Mouse (Mus musculus): Measurements from ENCODE around the gene Nckap5. TPM values are rescaled to one million over a fixed set of nuclear protein-coding genes. Genes with fewer than 3 reads are reported as not detected.

Gene Nckap5
- total and polyA plus RNA-seq, 3 experiments: not detected

GRCm38 (mm10) chr1:126676769-126677168 is 153.8 kb downstream of the Nckap5 start:
- Histone ChIP-seq H3K4me1 (ENCODE audit: control insufficient read depth in 1 of 2, insufficient read depth in 2 of 2, low read length in 2 of 2) (no peaks in the 10 kb centered on the region), H3K4me3 (ENCODE audit: control insufficient read depth in 1 of 2, insufficient read depth in 1 of 2, low read depth in 2 of 2, low read length in 2 of 2) (no peak overlapping the region)

GRCm38 (mm10) chr1:126675142-126675541 is 155.5 kb downstream of the Nckap5 start:
- no peak overlapping the region for H3K27ac ChIP-seq (ENCODE audit: control insufficient read depth, low read depth, low read length)
- no peaks in the 10 kb centered on the region for H3K36me3 ChIP-seq (ENCODE audit: control insufficient read depth in 1 of 2, insufficient read depth in 2 of 2, low read length in 2 of 2)
- H3K4me3 ChIP-seq (ENCODE audit: control insufficient read depth in 1 of 2, insufficient read depth in 1 of 2, low read depth in 2 of 2, low read length in 2 of 2): no peak overlapping the region
- H3K79me2 ChIP-seq (ENCODE audit: control insufficient read depth, insufficient read depth, low read length, poor library complexity): no peaks in the 10 kb centered on the region
- DNase-seq (ENCODE audit: low read depth, low spot score): no peak
- no peaks in the 10 kb centered on the region for H3K9me3 ChIP-seq (replicated peaks; ENCODE audit: insufficient read depth, low read length)
- no peak overlapping the region for H3K9ac ChIP-seq (ENCODE audit: control insufficient read depth, low read depth, low read length, poor library complexity, severe bottlenecking)
- no peaks in the 10 kb centered on the region for H3K4me1 ChIP-seq (ENCODE audit: control insufficient read depth in 1 of 2, insufficient read depth in 2 of 2, low read length in 2 of 2)
- no peaks in the 10 kb centered on the region for H3K27me3 ChIP-seq (ENCODE audit: control insufficient read depth in 1 of 2, insufficient read depth in 2 of 2, low read length in 2 of 2)
- TF ChIP-seq SMC3 (IDR thresholded peaks at IDR 0.05; ENCODE audit: low read depth, low read length): no peak

More at GRCm38 (mm10) chr1:126676769-126677168, 153.8 kb downstream of the Nckap5 start:
- Histone ChIP-seq H3K79me2 (ENCODE audit: control insufficient read depth, insufficient read depth, low read length, poor library complexity) (no peaks in the 10 kb centered on the region), H3K36me3 (ENCODE audit: control insufficient read depth in 1 of 2, insufficient read depth in 2 of 2, low read length in 2 of 2) (no peaks in the 10 kb centered on the region), H3K27me3 (ENCODE audit: control insufficient read depth in 1 of 2, insufficient read depth in 2 of 2, low read length in 2 of 2) (no peaks in the 10 kb centered on the region), H3K9me3 (replicated peaks; ENCODE audit: insufficient read depth, low read length) (no peaks in the 10 kb centered on the region), H3K27ac (ENCODE audit: control insufficient read depth, low read depth, low read length) (no peak overlapping the region), H3K9ac (ENCODE audit: control insufficient read depth, low read depth, low read length, poor library complexity, severe bottlenecking) (no peak overlapping the region)
- no peak for DNase-seq (ENCODE audit: low read depth, low spot score)
- no peak for TF ChIP-seq MEF2A (IDR thresholded peaks at IDR 0.05; ENCODE audit: extremely low read depth, insufficient replicate concordance, low read depth, low read length, poor library complexity, severe bottlenecking)
- no peak for TF ChIP-seq UBTF (IDR thresholded peaks at IDR 0.05; ENCODE audit: borderline replicate concordance, insufficient read depth, low read depth, low read length)
- no peak for TF ChIP-seq CHD1 (IDR thresholded peaks at IDR 0.05; ENCODE audit: low read depth, low read length)
- no peak for TF ChIP-seq POLR2AphosphoS5 (IDR thresholded peaks at IDR 0.05; ENCODE audit: borderline replicate concordance, low read depth, low read length)
- TF ChIP-seq GABPA (IDR thresholded peaks at IDR 0.05; ENCODE audit: low read depth, low read length): no peak
- TF ChIP-seq BHLHE40 (IDR thresholded peaks at IDR 0.05; ENCODE audit: borderline replicate concordance, low read depth, low read length): no peak

DNA sequence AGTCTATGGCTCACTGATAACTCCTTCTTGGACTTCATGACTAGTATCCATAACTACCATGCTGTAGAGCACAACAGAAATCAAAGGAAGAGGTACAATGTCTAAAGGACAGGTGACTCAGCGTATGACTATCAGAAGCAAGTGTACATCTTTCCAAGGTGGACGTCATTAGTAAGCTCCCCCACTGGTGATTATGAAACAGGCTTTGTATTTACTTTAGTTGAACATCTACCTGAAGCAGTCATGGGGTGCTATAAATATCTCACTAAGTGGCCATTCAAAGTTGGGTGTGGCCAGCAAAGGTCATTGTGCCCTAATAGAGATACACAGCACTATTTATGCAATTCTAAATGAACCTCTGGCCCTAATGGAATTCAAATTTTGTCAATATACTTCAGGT is 157.4 kb downstream of the Nckap5 start:
- Histone ChIP-seq H3K4me3 (ENCODE audit: control insufficient read depth in 1 of 2, insufficient read depth in 1 of 2, low read depth in 2 of 2, low read length in 2 of 2) (no peak overlapping the region), H3K79me2 (ENCODE audit: control insufficient read depth, insufficient read depth, low read length, poor library complexity) (no peaks in the 10 kb centered on the region), H3K4me1 (ENCODE audit: control insufficient read depth in 1 of 2, insufficient read depth in 2 of 2, low read length in 2 of 2) (no peaks in the 10 kb centered on the region), H3K9ac (ENCODE audit: control insufficient read depth, low read depth, low read length, poor library complexity, severe bottlenecking) (no peak overlapping the region), H3K27me3 (ENCODE audit: control insufficient read depth in 1 of 2, insufficient read depth in 2 of 2, low read length in 2 of 2) (no peaks in the 10 kb centered on the region), H3K9me3 (replicated peaks; ENCODE audit: insufficient read depth, low read length) (no peaks in the 10 kb centered on the region), H3K36me3 (ENCODE audit: control insufficient read depth in 1 of 2, insufficient read depth in 2 of 2, low read length in 2 of 2) (no peaks in the 10 kb centered on the region), H3K27ac (ENCODE audit: control insufficient read depth, low read depth, low read length) (no peak overlapping the region)
- no peak for TF ChIP-seq MAX (IDR thresholded peaks at IDR 0.05; ENCODE audit: low read length)
- no peak for TF ChIP-seq NRF1 (IDR thresholded peaks at IDR 0.05; ENCODE audit: insufficient read depth, low read depth, low read length, poor library complexity, severe bottlenecking)
- TF ChIP-seq ETS1 (IDR thresholded peaks at IDR 0.05; ENCODE audit: low read depth, low read length): no peak
- TF ChIP-seq MYB (IDR thresholded peaks at IDR 0.05; ENCODE audit: low read depth, low read length): no peak
- TF ChIP-seq MAZ (IDR thresholded peaks at IDR 0.05; ENCODE audit: low read depth, low read length): no peak
- no peak for TF ChIP-seq CHD2 (IDR thresholded peaks at IDR 0.05; ENCODE audit: low read length)
- TF ChIP-seq POLR2A (IDR thresholded peaks at IDR 0.05; ENCODE audit: control insufficient read depth in 1 of 2, insufficient read depth in 1 of 2, low read depth in 1 of 2, low read length in 2 of 2, poor library complexity in 1 of 2): no peak
- no peak for TF ChIP-seq MXI1 (IDR thresholded peaks at IDR 0.05; ENCODE audit: low read depth, low read length)
- no peak for TF ChIP-seq SMC3 (IDR thresholded peaks at IDR 0.05; ENCODE audit: low read depth, low read length)
- TF ChIP-seq KAT2A (conservative IDR thresholded peaks at IDR 0.05; ENCODE audit: low read depth, low read length): no peak
- no peak for TF ChIP-seq USF1 (IDR thresholded peaks at IDR 0.05; ENCODE audit: low read depth, low read length)
- no peak for TF ChIP-seq MYC (IDR thresholded peaks at IDR 0.05; ENCODE audit: low read depth, low read length)
- TF ChIP-seq E2F4 (IDR thresholded peaks at IDR 0.05; ENCODE audit: borderline replicate concordance, low read depth, low read length): no peak
- DNase-seq (ENCODE audit: low read depth, low spot score): no peak

Measured in MEL (cell line).